In genomic region chr7:24902630-24903443, GRCm38 (mm10) we compare ENCODE assay signal across 8 mouse cellular contexts. TPM values are rescaled to one million over a fixed set of nuclear protein-coding genes. Genes with fewer than 3 reads are reported as not detected.
DNase-seq lines count a peak whose midpoint lies in the region; ATAC-seq and TF ChIP-seq lines count a peak whose summit lies in the region.

Gene Arhgef1 (plus strand): TSS chr7:24902912.

- peak; percentile 70 for ATAC-seq in erythroid progenitor cell, adult 5-6 weeks (replicated peaks; ENCODE audit: low FRiP score, poor library complexity, severe bottlenecking)
- ATAC-seq in lung, embryonic 15.5 days (ENCODE audit: borderline replicate concordance, extremely low read depth, low FRiP score, low TSS enrichment) = peak; percentile 26

- TF ChIP-seq POLR2A in bone marrow macrophage, adult 2 months (IDR thresholded peaks at IDR 0.05; ENCODE audit: borderline replicate concordance, low read depth, low read length) = no peak
- no peak for TF ChIP-seq POLR2A in olfactory bulb, adult 2 months (IDR thresholded peaks at IDR 0.05; ENCODE audit: insufficient read depth, low read depth, low read length)

- DNase-seq in heart, postnatal 10 days = peak; percentile 74
- DNase-seq in kidney, postnatal 36 days = peak; percentile 76 to 85
- DNase-seq in thymus, postnatal 25 days = peak; percentile 86

- peaks cover 83% of the 10 kb centered on the region for H3K4me1 ChIP-seq in E14TG2a.4 (replicated peaks; ENCODE audit: low read depth, low read length)
- peaks cover 14% of the 10 kb centered on the region for H3K4me1 ChIP-seq in bone marrow macrophage, adult 2 months (ENCODE audit: control insufficient read depth, insufficient read depth, low read length)
- peaks cover 46% of the 10 kb centered on the region for H3K4me1 ChIP-seq in lung, embryonic 15.5 days
- H3K4me1 ChIP-seq in olfactory bulb, adult 2 months (ENCODE audit: control insufficient read depth, insufficient read depth, low read length) = peaks cover 24% of the 10 kb centered on the region

- H3K27me3 ChIP-seq in E14TG2a.4 (ENCODE audit: insufficient read depth, low read length) = no peaks in the 10 kb centered on the region
- no peaks in the 10 kb centered on the region for H3K27me3 ChIP-seq in lung, embryonic 15.5 days

- H3K36me3 ChIP-seq in E14TG2a.4 (ENCODE audit: insufficient read depth, low read length) = peaks cover 2% of the 10 kb centered on the region
- H3K36me3 ChIP-seq in lung, embryonic 15.5 days = 0 out of 2 replicates have a peak, but pooled peaks cover under 1% of the 10 kb centered on the region

- 4% methylated on average over 42 of the region's 68 CpGs for WGBS in lung, embryonic 15.5 days
- WGBS in olfactory bulb, adult 2 months = 8% methylated on average over 64 of the region's 68 CpGs

- H3K27ac ChIP-seq in bone marrow macrophage, adult 2 months (ENCODE audit: insufficient read depth, low read depth, low read length) = peak within 1 kb of the TSS; percentile 76
- peak within 1 kb of the TSS; percentile 89 for H3K27ac ChIP-seq in lung, embryonic 15.5 days
- H3K27ac ChIP-seq in olfactory bulb, adult 2 months (ENCODE audit: insufficient read depth, low read depth, low read length) = peak within 1 kb of the TSS; percentile 12; the same call in 1 of the 2 replicates

- intact Hi-C loops in heart, postnatal 10 days (cut with DNase I) = loop anchor here (5.0 kb wide), 2 partner anchors 69 to 174 kb away; partner anchors contain the start of gene Rabac1

- TF ChIP-seq CTCF in E14TG2a.4 (conservative IDR thresholded peaks at IDR 0.05; ENCODE audit: low read length) = no peak
- no peak for TF ChIP-seq CTCF in bone marrow macrophage, adult 2 months (IDR thresholded peaks at IDR 0.05; ENCODE audit: low read depth, low read length)
- no peak for TF ChIP-seq CTCF in olfactory bulb, adult 2 months (IDR thresholded peaks at IDR 0.05; ENCODE audit: insufficient read depth, low read depth, low read length)

- H3K9ac ChIP-seq in lung, embryonic 15.5 days = peak within 1 kb of the TSS; percentile 61

- no peaks in the 10 kb centered on the region for H3K9me3 ChIP-seq in E14TG2a.4 (ENCODE audit: low read length)
- no peaks in the 10 kb centered on the region for H3K9me3 ChIP-seq in lung, embryonic 15.5 days

- peak within 1 kb of the TSS; percentile 88 for H3K4me3 ChIP-seq in E14TG2a.4 (replicated peaks; ENCODE audit: low read length)
- peak within 1 kb of the TSS; percentile 78 for H3K4me3 ChIP-seq in bone marrow macrophage, adult 2 months (ENCODE audit: insufficient read depth, low read length)
- H3K4me3 ChIP-seq in lung, embryonic 15.5 days = peak within 1 kb of the TSS; percentile 60
- peak within 1 kb of the TSS; percentile 71 for H3K4me3 ChIP-seq in olfactory bulb, adult 2 months (ENCODE audit: insufficient read depth, low read depth, low read length)

- peak within 1 kb of the TSS; percentile 81 for H3K4me2 ChIP-seq in lung, embryonic 15.5 days

RNA-seq across cellular contexts. Expression of gene Arhgef1, which starts in this region (rescaled TPM):
- polyA plus RNA-seq in bone marrow macrophage, adult 2 months (2012; ENCODE audit: insufficient read depth, insufficient read length, missing spikeins) = 197 and 204 TPM in 2 replicates
- 36.4 and 59.1 TPM in 2 replicates for total RNA-seq in erythroid progenitor cell, adult 5-6 weeks (2015; ENCODE audit: low replicate concordance)
- total RNA-seq in erythroid progenitor cell, adult 5-6 weeks (2017; ENCODE audit: low replicate concordance) = 35.8 and 40.3 TPM in 2 replicates
- 10 to 100 TPM; 75.3 to 87.0 TPM for total RNA-seq in heart, postnatal 10 days (2021)
- 115 and 128 TPM in 2 replicates for polyA plus RNA-seq in lung, embryonic 15.5 days (2015; fragmentation: Nextera tagmentation; extraction: Ambion mirVana)
- polyA plus RNA-seq in olfactory bulb, adult 2 months (2012; ENCODE audit: insufficient read depth, insufficient read length, low replicate concordance, missing spikeins) = 291 and 636 TPM in 2 replicates

Comparison
In these comparisons a context has a peak if more than half of its experiments do, and no peak if none do; other contexts are left out.
1. Peak in every context shown above with its lines: DNase-seq, ATAC-seq, H3K4me3 ChIP-seq and H3K27ac ChIP-seq.
2. H3K27ac ChIP-seq: peak in every context shown above with its lines; median percentile 89 in lung, embryonic 15.5 days; 76 in bone marrow macrophage, adult 2 months; 12 in olfactory bulb, adult 2 months.